ENCODE assay signal across 22 mouse cellular contexts in the genomic region with DNA sequence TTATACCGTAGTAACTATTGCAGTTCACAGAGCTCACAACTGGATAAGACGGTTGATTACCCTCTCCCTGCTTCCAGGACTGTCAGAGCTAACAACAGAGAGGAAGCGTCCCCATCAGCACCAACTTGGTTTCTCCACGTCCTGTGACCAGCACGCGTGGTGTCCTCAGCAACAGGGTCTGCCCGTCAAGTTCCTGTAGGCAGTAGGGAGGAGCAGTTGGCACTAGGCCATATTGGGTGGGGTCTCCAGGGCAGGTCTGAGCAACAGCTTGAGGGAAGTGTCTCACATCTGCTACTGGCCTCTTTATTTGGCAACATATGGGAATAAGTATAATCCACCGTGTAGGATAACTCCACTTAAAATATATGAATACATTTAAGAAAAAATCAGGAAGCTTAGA. TPM values are rescaled to one million over a fixed set of nuclear protein-coding genes. Genes with fewer than 3 reads are reported as not detected.
A peak's percentile ranks its signal among the peaks of the same experiment; 100 is the strongest.
DNase-seq lines count a peak whose midpoint lies in the region; ATAC-seq lines count a peak whose summit lies in the region.
"Had no signal": no experiment of that assay in that cellular context is flagged by ENCODE, and none has a peak within 500 bp of the region (broad histone marks: within the 10 kb centered on the region; RNA-seq: fewer than 3 reads in every experiment).

No protein-coding gene starts in this region.

- no peak overlapping the region for H3K4me3 ChIP-seq in heart, embryonic 10.5 days
- no peak overlapping the region for H3K4me3 ChIP-seq in limb, embryonic 13.5 days
- H3K4me3 ChIP-seq in limb, embryonic 10.5 days, result no peak overlapping the region
- H3K4me3 ChIP-seq: embryonic facial prominence, embryonic 12.5 days; forebrain, embryonic 13.5 days; heart, embryonic 13.5 days had no signal

- H3K9me3 ChIP-seq in heart, embryonic 10.5 days, result no peaks in the 10 kb centered on the region
- no peaks in the 10 kb centered on the region for H3K9me3 ChIP-seq in limb, embryonic 13.5 days
- H3K9me3 ChIP-seq in limb, embryonic 10.5 days (replicated peaks), result no peaks in the 10 kb centered on the region
- H3K9me3 ChIP-seq: embryonic facial prominence, embryonic 12.5 days; G1E; heart, embryonic 13.5 days had no signal

- no peak overlapping the region for H3K9ac ChIP-seq in limb, embryonic 13.5 days
- H3K9ac ChIP-seq: embryonic facial prominence, embryonic 12.5 days; forebrain, embryonic 13.5 days; forebrain, postnatal 0 days; heart, embryonic 13.5 days had no signal

- no peaks in the 10 kb centered on the region for H3K4me1 ChIP-seq in heart, embryonic 10.5 days
- peaks cover 16% of the 10 kb centered on the region for H3K4me1 ChIP-seq in limb, embryonic 13.5 days
- H3K4me1 ChIP-seq in limb, embryonic 10.5 days, result peaks cover 20% of the 10 kb centered on the region
- H3K4me1 ChIP-seq: forebrain, embryonic 13.5 days had no signal

- peak; percentile 28; the same call in 1 of the 2 replicates for ATAC-seq in limb, embryonic 13.5 days (ENCODE audit: low FRiP score, low read depth)
- ATAC-seq in megakaryocyte, adult 5-6 weeks (ENCODE audit: poor library complexity, severe bottlenecking), result peak; percentile 35; the same call in 1 of the 2 replicates
- ATAC-seq: CD4-positive, CD25-positive, alpha-beta regulatory T cell, adult 4 months; forebrain, embryonic 13.5 days; forebrain, postnatal 0 days; intestine, embryonic 16.5 days had no signal

- 83% methylated on average over 8 of the region's 8 CpGs for WGBS in heart, embryonic 10.5 days
- WGBS in limb, embryonic 13.5 days, result 84% methylated on average over 8 of the region's 8 CpGs
- whole genome bisulfite sequencing in limb, embryonic 10.5 days, result 90% methylated on average over 8 of the region's 8 CpGs

- H3K27me3 ChIP-seq in heart, embryonic 10.5 days (ENCODE audit: insufficient read depth, poor library complexity, severe bottlenecking), result peaks cover 3% of the 10 kb centered on the region; the same call in 1 of the 2 replicates
- no peaks in the 10 kb centered on the region for H3K27me3 ChIP-seq in limb, embryonic 13.5 days
- H3K27me3 ChIP-seq in limb, embryonic 10.5 days (ENCODE audit: low read depth, poor library complexity, severe bottlenecking), result no peaks in the 10 kb centered on the region
- H3K27me3 ChIP-seq: embryonic facial prominence, embryonic 12.5 days; forebrain, embryonic 13.5 days; heart, embryonic 13.5 days had no signal

- H3K27ac ChIP-seq in heart, embryonic 10.5 days, result no peak overlapping the region
- H3K27ac ChIP-seq in limb, embryonic 13.5 days, result no peak overlapping the region
- H3K27ac ChIP-seq in limb, embryonic 10.5 days, result no peak overlapping the region
- H3K27ac ChIP-seq: embryonic facial prominence, embryonic 12.5 days; forebrain, embryonic 13.5 days; heart, embryonic 13.5 days had no signal

- DNase-seq in cerebellum, adult 11-12 months, result peak; percentile 37
- no peak for DNase-seq in cerebellum, postnatal 25 days
- peak; percentile 58 for DNase-seq in heart, embryonic 10.5 days (ENCODE audit: low spot score)
- no peak for DNase-seq in heart, adult 9 months (ENCODE audit: low spot score in 2 of 2)
- DNase-seq in limb, embryonic 10.5 days (ENCODE audit: low spot score), result no peak
- DNase-seq in embryo, embryonic 11 days, result no peak
- DNase-seq: adrenal gland, adult 8-10 months; adrenal gland, postnatal 36 days; B cell, adult 2 months; cerebellum, adult 9-10 months; forebrain, postnatal 0 days; gastrocnemius, postnatal 25 days; heart, adult 18-20 months; heart, postnatal 36 days had no signal

- no peak overlapping the region for H3K4me2 ChIP-seq in limb, embryonic 13.5 days (replicated peaks)
- H3K4me2 ChIP-seq: embryonic facial prominence, embryonic 12.5 days; forebrain, embryonic 13.5 days; heart, embryonic 13.5 days had no signal

- H3K36me3 ChIP-seq in heart, embryonic 10.5 days, result peaks cover 2% of the 10 kb centered on the region; the same call in 1 of the 2 replicates
- peaks cover 18% of the 10 kb centered on the region for H3K36me3 ChIP-seq in limb, embryonic 13.5 days
- peaks cover 15% of the 10 kb centered on the region; the same call in 1 of the 2 replicates for H3K36me3 ChIP-seq in limb, embryonic 10.5 days
- H3K36me3 ChIP-seq: embryonic facial prominence, embryonic 12.5 days; G1E; heart, embryonic 13.5 days had no signal

RNA-seq across cellular contexts. Expression of a gene that starts 37.2 kb away (rescaled TPM):
- 3.1 and 5.0 TPM in 2 replicates for polyA plus RNA-seq in heart, embryonic 10.5 days (2016; fragmentation: Nextera tagmentation; extraction: Ambion mirVana)
- 9.0 and 10.4 TPM in 2 replicates for polyA plus RNA-seq in limb, embryonic 13.5 days (2015; fragmentation: Nextera tagmentation; extraction: Ambion mirVana)
- 5.4 and 7.3 TPM in 2 replicates for polyA plus RNA-seq in limb, embryonic 10.5 days (2016; fragmentation: Nextera tagmentation; extraction: Ambion mirVana)
- total RNA-seq in megakaryocyte, adult 5-6 weeks (2015), result 9.6 and 9.7 TPM in 2 replicates
- total RNA-seq in megakaryocyte, adult 5-6 weeks (2017), result 5.7 and 7.6 TPM in 2 replicates
- polyA plus RNA-seq: G1E had no signal

Comparison
In these comparisons a context has a peak if more than half of its experiments do, and no peak if none do; other contexts are left out.
1. DNase-seq: peak in cerebellum, adult 11-12 months (single experiment) and heart, embryonic 10.5 days (single experiment); none in cerebellum, postnatal 25 days (0 of 2), heart, adult 9 months (0 of 2), limb, embryonic 10.5 days (single experiment) and embryo, embryonic 11 days (single experiment).